Mouse (Mus musculus) layer of hippocampus, adult 18-20 months (tissue): ENCODE measurements around the gene Dio2. TPM values are rescaled to one million over a fixed set of nuclear protein-coding genes. Genes with fewer than 3 reads are reported as not detected.
A peak's percentile ranks its signal among the peaks of the same experiment; 100 is the strongest.

Source experiments
- DNase-seq, 2 experiments: peaks; one replicate each; pipeline ENCODE4 v3.0.0; 2022; ENCODE audit warnings: low spot score in 2 of 2
- long read RNA-seq: library from polyadenylated mRNA; stranded (forward); transcript quantifications from one replicate; pipeline ENCODE4 v2.0.0, GENCODE M21; 2021
- total RNA-seq, 2 experiments: library from RNA; stranded (reverse); gene quantifications; 2 replicates each; pipeline ENCODE4 v1.2.3; 2021

Dio2 gene
- 10 to 100 TPM; 54.8 to 61.2 TPM for total RNA-seq
- long read RNA-seq, full-length matches to known transcripts, result 56 of 77 reads
- long read RNA-seq, partial matches to known transcripts, result 0 of 77 reads
- long read RNA-seq, other reads (novel, unspliced or antisense), result 21 of 77 reads

DNA sequence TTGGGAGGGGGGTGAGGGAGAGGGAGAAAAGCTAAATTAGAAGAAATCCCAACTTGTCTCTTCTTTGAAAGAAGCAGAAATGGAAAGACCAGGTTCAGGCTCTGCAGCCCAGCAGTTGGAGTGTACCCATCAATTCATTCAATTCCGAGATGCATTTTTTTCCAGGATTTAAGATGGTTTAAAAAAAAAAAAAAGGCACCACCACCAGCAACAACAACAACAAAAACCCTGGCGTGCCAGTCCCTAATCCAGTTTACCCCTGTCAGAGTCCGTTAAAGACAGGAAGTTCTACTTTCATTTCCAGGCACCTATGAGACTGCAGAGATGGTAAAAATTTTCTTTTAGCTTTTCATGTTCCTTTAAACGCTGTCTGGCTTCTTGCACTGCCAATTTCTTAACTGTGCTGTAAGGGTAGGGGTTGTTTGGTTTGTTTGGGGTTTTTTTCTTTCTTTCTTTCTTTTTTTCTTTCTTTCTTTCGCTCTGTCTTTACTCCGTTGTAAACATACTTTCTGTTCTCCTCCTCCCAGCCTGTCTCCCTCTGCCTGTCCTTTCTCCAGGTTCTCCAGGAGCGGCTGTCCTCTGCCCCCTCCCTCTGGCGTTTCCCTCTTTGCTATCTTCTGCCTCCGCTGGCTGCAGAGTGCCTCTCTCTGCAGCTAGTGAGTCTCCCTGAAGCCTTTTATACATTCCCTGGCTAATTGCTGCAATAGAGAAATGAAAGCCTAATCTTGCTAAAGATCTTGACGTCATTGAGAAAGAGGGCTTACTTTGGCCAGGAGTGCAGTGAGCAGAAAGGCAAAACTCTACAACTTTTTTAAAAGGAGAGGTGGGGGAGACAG is at the start of gene Dio2:
Dio2 (minus strand) TSS at position 51 of the 836 bp plus-strand sequence.
- DNase-seq, result peak in 1 of 2 experiments; percentile 18

DNA sequence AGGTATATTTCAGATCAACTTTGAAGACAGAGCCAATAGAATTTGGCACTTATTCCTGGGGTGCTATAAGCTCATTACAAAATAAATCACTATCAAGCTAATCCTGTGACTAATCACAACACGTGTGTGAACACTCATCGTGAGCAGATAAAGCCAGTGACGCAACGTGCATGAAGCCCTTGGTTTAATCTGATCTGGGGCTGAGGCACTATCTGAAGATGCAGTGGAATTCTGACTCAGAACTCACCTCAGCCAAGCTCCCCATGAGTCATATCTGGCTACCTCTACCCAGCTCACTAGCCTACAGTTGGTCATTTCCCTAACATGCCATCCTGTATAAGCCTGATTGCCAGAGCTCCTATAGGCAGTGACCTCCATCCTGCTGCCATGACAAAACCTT is 43.2 kb upstream of the Dio2 start:
- DNase-seq, result peak in 1 of 2 experiments; percentile 10

DNA sequence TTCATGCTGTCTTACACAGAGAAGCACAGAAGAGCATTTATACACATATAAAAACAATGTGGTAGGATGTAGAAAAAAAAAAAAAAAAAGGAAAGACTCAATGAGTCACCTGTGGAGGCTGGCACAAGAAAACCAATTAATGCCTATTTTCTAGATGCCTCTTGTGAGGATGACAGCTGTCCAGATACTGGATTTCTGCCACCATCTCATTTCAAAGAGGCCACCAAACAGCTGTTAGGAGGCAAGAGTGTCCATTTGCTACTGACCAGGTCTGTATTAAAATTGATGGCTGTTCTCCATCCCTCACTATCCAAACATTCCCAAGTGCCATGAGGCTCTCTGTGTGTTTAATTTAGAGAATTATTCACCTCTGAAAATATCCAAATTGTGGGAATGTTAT is 6.5 kb upstream of the Dio2 start:
- DNase-seq, result no peak

DNA sequence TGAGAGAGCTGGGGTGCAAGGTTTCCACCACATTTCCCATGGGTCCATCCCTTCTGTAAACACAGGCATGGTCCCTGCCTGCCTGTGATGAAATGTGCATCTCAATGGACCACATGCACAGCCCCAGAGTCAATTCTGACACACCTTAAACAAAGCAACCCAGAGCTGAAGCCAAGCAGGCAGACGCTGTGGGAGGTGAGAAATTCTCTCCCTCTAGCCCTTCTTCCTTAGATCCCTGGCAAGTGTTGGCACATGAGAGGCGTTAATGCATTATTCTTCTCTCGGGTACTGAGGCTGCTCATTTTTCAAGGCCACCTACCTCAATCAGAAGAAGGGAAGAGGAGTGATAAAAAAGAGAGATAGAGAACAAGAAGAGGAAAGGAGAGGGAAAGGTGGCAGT is 5.4 kb upstream of the Dio2 start:
- no peak for DNase-seq

DNA sequence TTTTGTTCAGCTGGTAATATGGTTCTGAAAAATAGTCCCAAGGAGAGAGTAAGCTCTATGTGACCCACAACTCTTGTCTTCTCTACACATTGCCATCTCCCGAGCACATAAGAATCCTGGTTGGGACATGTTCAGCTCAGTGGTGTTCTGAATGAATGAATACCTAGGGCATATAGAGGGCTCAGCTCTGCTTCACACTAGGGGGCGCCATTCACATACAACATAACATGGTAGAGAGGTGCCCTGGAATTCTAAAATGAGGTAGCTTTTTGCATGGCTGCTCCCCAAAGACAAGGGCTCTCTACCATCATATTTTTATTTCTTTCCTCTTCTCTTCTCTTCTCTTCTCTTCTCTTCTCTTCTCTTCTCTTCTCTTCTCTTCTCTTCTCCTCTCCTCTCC is 2.2 kb upstream of the Dio2 start:
- peak; percentile 55 to 90 for DNase-seq

DNA sequence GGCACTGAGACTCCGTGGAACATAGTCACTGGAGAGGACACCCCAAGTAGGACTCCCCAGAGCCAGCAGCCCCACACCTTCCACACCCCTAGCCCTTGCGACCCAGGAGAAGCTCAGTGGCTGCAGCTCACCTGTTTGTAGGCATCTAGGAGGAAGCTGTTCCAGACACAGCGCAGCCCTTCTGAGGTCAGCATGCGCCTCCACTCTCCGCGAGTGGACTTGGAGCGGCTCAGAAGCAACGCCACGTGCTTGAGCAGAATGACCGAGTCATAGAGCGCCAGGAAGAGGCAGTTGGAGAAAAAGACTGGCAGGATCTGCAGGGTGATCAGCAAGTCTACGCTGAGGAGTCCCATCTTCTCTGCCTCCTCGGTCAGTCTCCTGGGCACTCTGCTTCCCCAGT is 306 bp downstream of the Dio2 start:
- peak in 1 of 2 experiments; percentile 17 for DNase-seq

DNA sequence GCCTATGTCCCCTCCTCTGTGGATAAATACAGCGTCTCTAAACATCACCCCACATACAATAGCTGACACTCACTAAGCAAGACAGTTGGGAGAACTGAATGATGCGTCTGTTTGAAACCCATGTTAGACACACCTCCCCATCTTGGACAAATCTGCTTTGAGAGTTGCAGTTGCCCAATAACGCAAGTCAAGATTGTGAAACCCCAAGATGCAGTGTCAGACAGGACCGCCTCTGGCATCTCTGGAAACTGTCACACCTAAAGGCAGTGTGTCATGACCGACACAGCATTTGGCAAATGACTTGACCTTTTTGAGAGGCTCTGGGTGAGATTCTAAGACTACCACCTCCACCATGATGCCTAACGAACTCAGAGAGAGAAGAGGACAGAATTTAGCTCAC is 2.8 kb downstream of the Dio2 start:
- no peak for DNase-seq

DNA sequence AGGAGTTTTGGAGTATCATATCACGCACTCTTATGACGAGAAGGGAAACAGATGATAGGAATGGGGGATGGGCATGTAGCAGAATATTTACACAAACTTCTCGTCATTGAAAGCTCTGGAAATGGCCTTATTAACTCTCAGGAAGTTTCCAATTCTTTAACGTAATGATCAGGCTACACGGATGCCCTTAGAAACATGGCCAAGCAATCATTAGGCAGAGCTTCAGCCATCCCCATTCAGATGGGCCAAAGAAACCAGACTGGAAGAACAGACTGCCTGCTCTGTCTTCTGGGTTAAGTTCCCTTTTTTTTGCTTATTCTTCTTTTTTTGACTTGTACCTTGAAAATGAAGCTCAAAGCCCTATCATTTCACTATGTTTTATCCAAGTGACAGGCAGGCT is 3.7 kb downstream of the Dio2 start:
- no peak for DNase-seq

DNA sequence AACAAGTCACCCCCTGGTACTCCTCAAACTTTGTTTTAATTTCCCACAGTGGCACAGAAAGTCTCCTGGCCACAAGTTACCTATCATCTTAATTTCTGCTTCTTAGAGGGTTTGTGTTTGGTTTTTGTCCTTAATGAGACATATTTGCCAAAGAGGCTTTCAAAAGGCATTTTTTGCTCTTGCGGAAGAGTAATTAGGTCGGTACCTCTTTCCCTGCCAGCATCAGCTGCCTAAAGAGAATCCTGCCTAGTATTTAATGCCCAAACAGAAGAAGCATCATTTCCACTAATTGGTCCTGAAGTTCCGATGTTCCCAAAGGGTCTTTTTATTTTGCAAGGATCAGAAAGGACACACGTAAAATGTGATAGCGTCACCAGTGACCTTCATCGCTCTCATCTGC is 4.5 kb downstream of the Dio2 start:
- peak in 1 of 2 experiments; percentile 29 for DNase-seq

DNA sequence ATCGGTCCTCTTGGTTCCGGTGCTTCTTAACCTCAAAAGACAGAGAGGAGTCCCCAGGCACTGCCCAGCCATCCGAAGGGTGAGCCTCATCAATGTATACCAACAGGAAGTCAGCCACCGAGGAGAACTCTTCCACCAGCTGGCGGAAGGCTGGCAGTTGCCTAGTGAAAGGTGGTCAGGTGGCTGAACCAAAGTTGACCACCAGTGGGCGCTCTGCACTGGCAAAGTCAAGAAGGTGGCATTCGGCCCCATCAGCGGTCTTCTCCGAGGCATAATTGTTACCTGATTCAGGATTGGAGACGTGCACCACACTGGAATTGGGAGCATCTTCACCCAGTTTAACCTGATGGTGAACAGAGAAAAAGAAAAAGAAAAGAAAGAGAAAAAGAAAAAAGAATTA is 8.6 kb downstream of the Dio2 start:
- DNase-seq, result peak in 1 of 2 experiments; percentile 26

DNA sequence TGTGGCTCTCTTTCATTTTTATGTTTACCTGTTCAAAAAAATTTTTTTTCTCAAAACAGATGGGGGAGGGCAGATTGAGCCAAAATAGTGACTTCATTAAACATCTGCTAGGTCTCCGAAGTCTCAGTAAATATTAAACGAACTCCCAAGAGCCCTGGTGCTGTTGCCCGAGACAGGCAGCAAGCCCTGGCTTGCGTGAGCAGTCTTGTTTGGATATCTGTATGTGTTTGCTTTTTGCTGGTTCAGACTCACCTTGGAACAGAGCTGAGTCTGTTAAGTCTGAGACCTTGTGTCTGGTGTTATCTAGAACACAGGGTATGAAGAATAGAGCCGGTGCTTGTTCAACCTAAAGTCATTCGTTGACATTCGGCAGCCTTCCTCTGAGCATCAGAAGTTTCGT is 13.1 kb downstream of the Dio2 start:
- no peak for DNase-seq

DNA sequence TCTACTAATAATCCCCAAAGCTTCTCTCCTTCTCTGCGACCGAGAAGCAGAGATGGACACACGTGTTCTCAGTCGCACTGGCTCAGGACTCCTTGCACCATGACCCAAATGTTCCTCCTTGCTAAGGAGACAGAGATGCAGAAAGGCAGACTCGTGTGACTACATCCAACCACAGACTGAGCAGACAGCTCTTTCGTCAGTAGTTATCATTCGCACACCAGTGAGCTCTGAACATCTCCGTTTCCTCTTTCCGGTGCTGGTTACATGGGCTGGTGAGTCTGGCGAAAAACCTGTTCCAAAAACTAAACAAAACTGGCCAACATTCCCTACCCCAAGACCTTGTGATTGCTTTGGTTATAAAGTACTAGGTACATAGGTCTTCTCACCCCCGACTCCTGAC is 13.6 kb downstream of the Dio2 start:
- DNase-seq, result no peak

DNA sequence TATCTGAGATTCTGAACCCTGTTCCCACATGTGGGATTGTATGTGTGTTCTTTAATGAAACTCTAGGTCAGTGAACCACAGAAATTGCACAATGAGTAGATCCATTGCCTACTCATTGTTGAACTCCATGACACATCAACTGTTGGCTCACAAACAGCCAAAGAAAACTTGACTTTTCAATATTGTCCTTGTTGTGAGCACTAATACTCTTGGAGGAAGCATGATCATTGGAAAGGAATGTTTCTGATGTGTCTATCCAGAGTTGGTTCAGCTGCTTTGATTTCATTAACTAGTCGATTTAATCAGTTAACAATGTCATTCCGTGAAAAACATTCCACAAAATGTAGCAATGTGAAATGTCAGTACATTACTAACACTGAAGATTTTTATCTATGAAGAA is 44.1 kb downstream of the Dio2 start:
- no peak for DNase-seq
